Mouse (Mus musculus) kidney, adult 2 months (tissue): ENCODE data around the gene Lrp5. TPM values are rescaled to one million over a fixed set of nuclear protein-coding genes. Genes with fewer than 3 reads are reported as not detected.

Source experiments
- DNase-seq: peaks from one replicate; pipeline ENCODE4 v3.0.0; 2021
- H3K27ac ChIP-seq: fragments of 200-500 bp; 2 replicates; pipeline ENCODE4 v1.5.1; 2012; ENCODE audit warnings: low read depth, low read length, control low read depth, inconsistent platforms; ENCODE audit not compliant: insufficient read depth
- H3K27me3 ChIP-seq: fragments of 200-500 bp; replicated peaks from 2 replicates; pipeline ENCODE4 v1.6.1; 2012; ENCODE audit warnings: mild to moderate bottlenecking, moderate library complexity, low read length, inconsistent platforms; ENCODE audit not compliant: control insufficient read depth, insufficient read depth
- H3K36me3 ChIP-seq: fragments of 200-500 bp; 2 replicates; pipeline ENCODE4 v1.6.1; 2012; ENCODE audit warnings: mild to moderate bottlenecking, moderate library complexity, low read length, inconsistent platforms; ENCODE audit not compliant: control insufficient read depth, insufficient read depth
- H3K4me1 ChIP-seq: fragments of 200-500 bp; 2 replicates; pipeline ENCODE4 v1.6.1; 2011; ENCODE audit warnings: low read length; ENCODE audit not compliant: control insufficient read depth, insufficient read depth
- H3K4me3 ChIP-seq: fragments of 200-500 bp; 2 replicates; pipeline ENCODE4 v1.5.1; 2011; ENCODE audit warnings: mild to moderate bottlenecking, low read depth, low read length, control low read depth; ENCODE audit not compliant: insufficient read depth
- CTCF ChIP-seq: fragments of 200-500 bp; conservative IDR thresholded peaks from 2 replicates; pipeline ENCODE4 v1.5.1; 2011; ENCODE audit warnings: low read depth, mild to moderate bottlenecking, control low read depth, low read length, moderate library complexity, mixed read lengths; ENCODE audit not compliant: insufficient read depth, insufficient read length
- POLR2A ChIP-seq: fragments of 200-500 bp; IDR thresholded peaks from one replicate; pipeline ENCODE4 v1.6.1; 2011; ENCODE audit warnings: low read depth, low read length, control low read depth
- WGBS: fragments of 180-500 bp; shearing (Covaris S2); methylation state at CpG from one replicate; pipeline ENCODE4 v1.1.7; 2018; 5-methylcytosine and 5-hydroxymethylcytosine counted together
- polyA plus RNA-seq: library from polyadenylated mRNA; depleted of rRNA; stranded (reverse); fragments of >200 nt; gene quantifications from 2 replicates; pipeline ENCODE4 v1.2.3, GENCODE M21; 2012

Lrp5 gene
- polyA plus RNA-seq, 1 experiment = 34.2 TPM

GRCm38 (mm10) chr19:3645813-3646212, 40.6 kb downstream of the Lrp5 start:
- DNase-seq = peak; percentile 72
- 69% methylated on average over 3 of the region's 3 CpGs for WGBS
- H3K36me3 ChIP-seq = no peaks in the 10 kb centered on the region
- H3K4me3 ChIP-seq = no peak overlapping the region
- H3K27ac ChIP-seq = peak overlapping the region; percentile 54
- H3K27me3 ChIP-seq = no peaks in the 10 kb centered on the region
- peaks cover 20% of the 10 kb centered on the region; the same call in 1 of the 2 replicates for H3K4me1 ChIP-seq
- no peak for TF ChIP-seq CTCF
- no peak for TF ChIP-seq POLR2A

GRCm38 (mm10) chr19:3645318-3645717, 41.0 kb downstream of the Lrp5 start:
- Histone ChIP-seq H3K27ac (peak overlapping the region; percentile 54), H3K36me3 (no peaks in the 10 kb centered on the region)
- WGBS = 63% methylated on average over 4 of the region's 4 CpGs

GRCm38 (mm10) chr19:3639561-3639960, 46.8 kb downstream of the Lrp5 start:
- 82% methylated on average over 7 of the region's 7 CpGs for WGBS
- Histone ChIP-seq H3K27ac (no peak overlapping the region), H3K4me1 (peaks cover 13% of the 10 kb centered on the region), H3K27me3 (no peaks in the 10 kb centered on the region), H3K36me3 (no peaks in the 10 kb centered on the region), H3K4me3 (no peak overlapping the region)
- DNase-seq = no peak
- TF ChIP-seq POLR2A (no peak), CTCF (no peak)

More at GRCm38 (mm10) chr19:3645318-3645717, 41.0 kb downstream of the Lrp5 start:
- Histone ChIP-seq H3K27me3 (no peaks in the 10 kb centered on the region), H3K4me1 (peaks cover 20% of the 10 kb centered on the region; the same call in 1 of the 2 replicates), H3K4me3 (no peak overlapping the region)
- no peak for TF ChIP-seq CTCF
- no peak for TF ChIP-seq POLR2A
- peak; percentile 68 for DNase-seq

- H3K36me3 ChIP-seq = no peaks in the 10 kb centered on the region
- H3K27me3 ChIP-seq = no peaks in the 10 kb centered on the region
- peak; percentile 86 for DNase-seq
- no peak overlapping the region for H3K4me3 ChIP-seq
- no peak for TF ChIP-seq CTCF
- TF ChIP-seq POLR2A = no peak
- H3K4me1 ChIP-seq = peaks cover 13% of the 10 kb centered on the region
- WGBS = 9% methylated on average over 8 of the region's 8 CpGs
- peak overlapping the region; percentile 74 for H3K27ac ChIP-seq
These were observed 47.7 kb downstream of the Lrp5 start for GRCm38 (mm10) chr19:3638698-3639097.

- 74% methylated on average over 7 of the region's 7 CpGs for WGBS
- Histone ChIP-seq H3K4me1 (peaks cover 3% of the 10 kb centered on the region; the same call in 1 of the 2 replicates), H3K27me3 (no peaks in the 10 kb centered on the region), H3K36me3 (0 out of 2 replicates have a peak, but pooled peaks cover 3% of the 10 kb centered on the region), H3K27ac (no peak overlapping the region), H3K4me3 (no peak overlapping the region)
- no peak for TF ChIP-seq POLR2A
- no peak for TF ChIP-seq CTCF
- no peak for DNase-seq
These were observed 54.3 kb downstream of the Lrp5 start for GRCm38 (mm10) chr19:3632018-3632417.

- no peak overlapping the region for H3K27ac ChIP-seq
- TF ChIP-seq CTCF (no peak), POLR2A (no peak)
- WGBS = 73% methylated on average over 5 of the region's 5 CpGs
- 0 out of 2 replicates have a peak, but pooled peaks cover 3% of the 10 kb centered on the region for H3K36me3 ChIP-seq
- H3K4me3 ChIP-seq = no peak overlapping the region
- no peaks in the 10 kb centered on the region for H3K27me3 ChIP-seq
- DNase-seq = no peak
- H3K4me1 ChIP-seq = peaks cover 3% of the 10 kb centered on the region; the same call in 1 of the 2 replicates
These were observed 54.9 kb downstream of the Lrp5 start for GRCm38 (mm10) chr19:3631431-3631830.

GRCm38 (mm10) chr19:3630486-3630885, 55.9 kb downstream of the Lrp5 start:
- 0 out of 2 replicates have a peak, but pooled peaks cover 3% of the 10 kb centered on the region for H3K36me3 ChIP-seq
- WGBS = 74% methylated on average over 5 of the region's 5 CpGs
- TF ChIP-seq CTCF (no peak), POLR2A (no peak)

More at GRCm38 (mm10) chr19:3630486-3630885, 55.9 kb downstream of the Lrp5 start:
- DNase-seq = no peak
- H3K27ac ChIP-seq = no peak overlapping the region
- no peak overlapping the region for H3K4me3 ChIP-seq
- H3K27me3 ChIP-seq = no peaks in the 10 kb centered on the region
- peaks cover under 1% of the 10 kb centered on the region; the same call in 1 of the 2 replicates for H3K4me1 ChIP-seq
